Mouse (Mus musculus) stomach, postnatal 0 days (tissue): Measurements from ENCODE around the gene Mrgprb8. TPM values are rescaled to one million over a fixed set of nuclear protein-coding genes. Genes with fewer than 3 reads are reported as not detected.
"Not testable (repeated sequence)": the region's sequence is repeated elsewhere in the genome, so short reads cannot be mapped to it uniquely, and the experiment has no call there.

Experiments used
- ATAC-seq: fragments of 200-750 bp; cut with Nextera tagmentation; 2 replicates; pipeline ENCODE4 v1.8.0; 2017; ENCODE audit not compliant: low FRiP score, low TSS enrichment
- DNase-seq: peaks from one replicate; pipeline ENCODE4 v3.0.0-alpha.2; 2016; ENCODE audit warnings: low spot score
- H3K27ac ChIP-seq: fragments of 300-500 bp; sonication (generic); replicated peaks from 2 replicates; pipeline ENCODE4 v1.5.1; 2014; ENCODE audit warnings: mild to moderate bottlenecking, control low read depth
- H3K27me3 ChIP-seq: fragments of 300-500 bp; sonication (generic); 2 replicates; pipeline ENCODE4 v1.6.1; 2014; ENCODE audit warnings: low read length; ENCODE audit not compliant: control insufficient read depth, insufficient read depth
- H3K36me3 ChIP-seq: fragments of 300-500 bp; sonication (generic); 2 replicates; pipeline ENCODE4 v1.6.1; 2014; ENCODE audit warnings: low read length, mixed read lengths; ENCODE audit not compliant: control insufficient read depth, insufficient read depth
- H3K4me1 ChIP-seq: fragments of 300-500 bp; sonication (generic); replicated peaks from 2 replicates; pipeline ENCODE4 v1.6.1; 2014; ENCODE audit warnings: antibody characterized with exemption; ENCODE audit not compliant: control insufficient read depth, insufficient read depth
- H3K4me2 ChIP-seq: fragments of 300-500 bp; sonication (generic); replicated peaks from 2 replicates; pipeline ENCODE4 v1.6.1; 2014; ENCODE audit warnings: low read depth, mild to moderate bottlenecking, control low read depth, moderate library complexity
- H3K4me3 ChIP-seq: fragments of 300-500 bp; sonication (generic); 2 replicates; pipeline ENCODE4 v1.5.1; 2014; ENCODE audit warnings: low read depth, low read length, control low read depth
- H3K9ac ChIP-seq: fragments of 300-500 bp; sonication (generic); 2 replicates; pipeline ENCODE4 v1.6.1; 2014; ENCODE audit warnings: mild to moderate bottlenecking, low read length, control low read depth, mixed read lengths
- H3K9me3 ChIP-seq: fragments of 300-500 bp; sonication (generic); 2 replicates; pipeline ENCODE4 v1.6.1; 2016; ENCODE audit warnings: low read length; ENCODE audit not compliant: control insufficient read depth
- CTCF ChIP-seq: IDR thresholded peaks from 2 replicates; pipeline ENCODE4 v1.5.1; 2016; ENCODE audit warnings: antibody characterized with exemption, low read depth, mild to moderate bottlenecking, moderate library complexity
- EP300 ChIP-seq: optimal IDR thresholded peaks from 2 replicates; pipeline ENCODE3; 2016; ENCODE audit warnings: antibody characterized with exemption
- WGBS: fragments of 180-500 bp; shearing (Covaris S2); extraction: QIAGEN DNeasy Blood & Tissue Kit; methylation state at CpG from one replicate; pipeline ENCODE4 v1.1.7; 2014; 5-methylcytosine and 5-hydroxymethylcytosine counted together
- polyA plus RNA-seq: library from polyadenylated mRNA; unstranded; fragments of >200 nt; fragmentation: Nextera tagmentation; extraction: Ambion mirVana; gene quantifications from 2 replicates; pipeline ENCODE4 v1.2.1, GENCODE M21; 2015

Gene Mrgprb8
- polyA plus RNA-seq = not detected in 2 replicates

GRCm38 (mm10) chr7:48388226-48388625, at the start of gene Mrgprb8:
Gene Mrgprb8, plus strand, starts transcription at chr7:48388526.
- ATAC-seq (no peak), DNase-seq (no peak)
- Histone ChIP-seq H3K27ac (no peak within 1 kb of the TSS), H3K9me3 (no peaks in the 10 kb centered on the region), H3K27me3 (no peaks in the 10 kb centered on the region), H3K36me3 (no peaks in the 10 kb centered on the region), H3K9ac (no peak within 1 kb of the TSS), H3K4me1 (no peaks in the 10 kb centered on the region), H3K4me2 (no peak within 1 kb of the TSS), H3K4me3 (no peak within 1 kb of the TSS)
- WGBS = 66% methylated on average over 2 of the region's 2 CpGs
- no peak for TF ChIP-seq CTCF
- no peak for TF ChIP-seq EP300

GRCm38 (mm10) chr7:48435936-48436335, 47.6 kb downstream of the Mrgprb8 start:
- not testable (repeated sequence) for H3K36me3 ChIP-seq, DNase-seq, H3K4me2 ChIP-seq

GRCm38 (mm10) chr7:48436581-48436980, 48.3 kb downstream of the Mrgprb8 start:
- no peak for DNase-seq
- no peak for TF ChIP-seq EP300
- no peak for TF ChIP-seq CTCF
- H3K4me1 ChIP-seq = no peaks in the 10 kb centered on the region
- no peak for ATAC-seq
- no peak overlapping the region for H3K4me3 ChIP-seq
- no peak overlapping the region for H3K4me2 ChIP-seq
- H3K27me3 ChIP-seq = no peaks in the 10 kb centered on the region
- 41% methylated on average over 3 of the region's 3 CpGs for WGBS
- H3K9me3 ChIP-seq = no peaks in the 10 kb centered on the region
- H3K27ac ChIP-seq = no peak overlapping the region
- no peak overlapping the region for H3K9ac ChIP-seq
- no peaks in the 10 kb centered on the region for H3K36me3 ChIP-seq

More at GRCm38 (mm10) chr7:48435936-48436335, 47.6 kb downstream of the Mrgprb8 start:
- not testable (repeated sequence) for H3K4me3 ChIP-seq, H3K9ac ChIP-seq, H3K27me3 ChIP-seq, ATAC-seq, H3K9me3 ChIP-seq, H3K4me1 ChIP-seq, H3K27ac ChIP-seq
- 76% methylated on average over 3 of the region's 3 CpGs for WGBS

Other genes starting within 250 kb of the Mrgprb8 start
- not detected in 2 replicates for gene Mrgprb5, start 219.5 kb upstream of the Mrgprb8 start, polyA plus RNA-seq
- gene Mrgprb4, start 189.2 kb upstream of the Mrgprb8 start, polyA plus RNA-seq = not detected in 2 replicates
- gene Mrgprb1, start 67.8 kb downstream of the Mrgprb8 start, polyA plus RNA-seq = 0.08 and 0.18 TPM in 2 replicates
- 0.02 TPM in 1 of 2 replicates, not detected in the other for gene Mrgprx2, start 110.8 kb downstream of the Mrgprb8 start, polyA plus RNA-seq
- gene Mrgprb2, start 169.6 kb downstream of the Mrgprb8 start, polyA plus RNA-seq = 0.13 and 0.33 TPM in 2 replicates